Mouse (Mus musculus) G1E (cell line): ENCODE data around the gene Qrich2.

ENCODE experiments used
- CTCF ChIP-seq: IDR thresholded peaks from 2 replicates; pipeline ENCODE4 v1.5.1; 2012; ENCODE audit warnings: low read depth, low read length, inconsistent platforms, mixed read lengths
- GATA1 ChIP-seq: IDR thresholded peaks from 2 replicates; pipeline ENCODE4 v1.6.1; 2012; ENCODE audit warnings: borderline replicate concordance, low read length, inconsistent platforms, mixed read lengths
- POLR2AphosphoS5 ChIP-seq: IDR thresholded peaks from 2 replicates; pipeline ENCODE4 v1.6.1; 2012; ENCODE audit warnings: low read depth, low read length, inconsistent platforms; ENCODE audit not compliant: insufficient replicate concordance
- TAL1 ChIP-seq: conservative IDR thresholded peaks from 2 replicates; pipeline ENCODE4 v1.6.1; 2012; ENCODE audit warnings: low read depth, low read length, inconsistent platforms, mixed read lengths

DNA sequence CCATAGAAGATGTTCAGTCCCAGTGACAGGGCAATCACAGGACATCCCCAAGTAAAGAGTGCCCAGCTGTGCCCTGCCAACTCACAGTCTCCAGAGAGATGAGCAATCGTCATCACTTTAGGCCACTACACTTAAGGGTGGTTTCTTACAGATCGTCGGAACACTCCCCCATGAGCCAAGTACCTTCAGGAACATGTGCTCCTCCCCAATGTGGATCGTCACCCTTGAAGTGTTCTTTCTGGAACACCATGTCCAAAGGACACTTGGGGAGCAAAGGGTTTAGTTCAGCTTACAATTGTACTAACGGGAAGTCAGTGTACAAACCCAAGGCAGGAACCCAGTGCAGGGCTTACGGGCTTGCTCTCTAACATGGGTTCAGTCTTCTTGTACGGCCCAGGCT is 46.1 kb upstream of the Qrich2 start:
- TF ChIP-seq CTCF = no peak
- no peak for TF ChIP-seq POLR2AphosphoS5
- no peak for TF ChIP-seq GATA1
- TF ChIP-seq TAL1 = no peak
